In the genomic region with DNA sequence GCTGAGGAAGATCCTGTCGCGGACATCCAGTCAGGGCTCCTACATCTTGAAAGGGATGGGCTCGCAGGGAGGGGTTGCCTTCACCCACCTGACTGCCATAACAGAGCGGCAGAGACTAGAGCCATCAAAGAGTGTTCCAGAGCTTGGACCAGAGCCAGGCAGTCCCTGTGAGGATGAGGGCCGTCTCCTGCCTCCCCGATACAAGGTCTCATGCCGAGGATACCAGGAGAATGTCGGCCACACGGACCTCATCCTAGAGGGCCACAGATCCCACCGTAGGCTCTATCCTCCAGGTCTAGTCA, we compare ENCODE assay signal across 19 mouse cellular contexts.
A peak's percentile ranks its signal among the peaks of the same experiment; 100 is the strongest.
DNase-seq lines count a peak whose midpoint lies in the region; ATAC-seq and TF ChIP-seq lines count a peak whose summit lies in the region.
"Had no signal": no experiment of that assay in that cellular context is flagged by ENCODE, and none has a peak within 500 bp of the region (broad histone marks: within the 10 kb centered on the region; RNA-seq: fewer than 3 reads in every experiment).

No protein-coding gene starts in this region.

- H3K4me3 ChIP-seq in hindbrain, embryonic 14.5 days (replicated peaks; ENCODE audit: low read length): no peak overlapping the region
- H3K4me3 ChIP-seq in hindbrain, postnatal 0 days (ENCODE audit: low read length): no peak overlapping the region
- no peak overlapping the region for H3K4me3 ChIP-seq in neural tube, embryonic 13.5 days
- no peak overlapping the region for H3K4me3 ChIP-seq in forebrain, embryonic 13.5 days
- H3K4me3 ChIP-seq in midbrain, embryonic 15.5 days: no peak overlapping the region
- H3K4me3 ChIP-seq: limb, embryonic 12.5 days; stomach, embryonic 15.5 days had no signal

- no peak overlapping the region for H3K9ac ChIP-seq in hindbrain, embryonic 14.5 days
- no peak overlapping the region for H3K9ac ChIP-seq in hindbrain, postnatal 0 days (replicated peaks; ENCODE audit: low read length)
- H3K9ac ChIP-seq in neural tube, embryonic 13.5 days: no peak overlapping the region
- no peak overlapping the region for H3K9ac ChIP-seq in forebrain, embryonic 13.5 days
- H3K9ac ChIP-seq in midbrain, embryonic 15.5 days: no peak overlapping the region
- H3K9ac ChIP-seq: limb, embryonic 12.5 days; liver, postnatal 0 days; stomach, embryonic 15.5 days had no signal

- no peak for TF ChIP-seq CTCF in hindbrain, postnatal 0 days (IDR thresholded peaks at IDR 0.05; ENCODE audit: low read depth)

- peaks cover 3% of the 10 kb centered on the region; the same call in 1 of the 2 replicates for H3K27me3 ChIP-seq in hindbrain, embryonic 14.5 days (ENCODE audit: control insufficient read depth, insufficient read depth, low read length)
- no peaks in the 10 kb centered on the region for H3K27me3 ChIP-seq in hindbrain, postnatal 0 days (ENCODE audit: insufficient read depth, low read length)
- peaks cover 38% of the 10 kb centered on the region for H3K27me3 ChIP-seq in neural tube, embryonic 13.5 days
- no peaks in the 10 kb centered on the region for H3K27me3 ChIP-seq in forebrain, embryonic 13.5 days
- no peaks in the 10 kb centered on the region for H3K27me3 ChIP-seq in midbrain, embryonic 15.5 days (replicated peaks)

- H3K36me3 ChIP-seq in hindbrain, embryonic 14.5 days (replicated peaks; ENCODE audit: control insufficient read depth, insufficient read depth): no peaks in the 10 kb centered on the region
- H3K36me3 ChIP-seq in hindbrain, postnatal 0 days (ENCODE audit: insufficient read depth, low read length): no peaks in the 10 kb centered on the region
- H3K36me3 ChIP-seq in neural tube, embryonic 13.5 days: no peaks in the 10 kb centered on the region
- H3K36me3 ChIP-seq in forebrain, embryonic 13.5 days (ENCODE audit: poor library complexity, severe bottlenecking): no peaks in the 10 kb centered on the region
- no peaks in the 10 kb centered on the region for H3K36me3 ChIP-seq in midbrain, embryonic 15.5 days (replicated peaks)
- H3K36me3 ChIP-seq: limb, embryonic 12.5 days; stomach, embryonic 15.5 days had no signal

- no peaks in the 10 kb centered on the region for H3K9me3 ChIP-seq in hindbrain, embryonic 14.5 days (ENCODE audit: control insufficient read depth, low read length)
- no peaks in the 10 kb centered on the region for H3K9me3 ChIP-seq in hindbrain, postnatal 0 days (ENCODE audit: low read length)
- H3K9me3 ChIP-seq in neural tube, embryonic 13.5 days: no peaks in the 10 kb centered on the region
- no peaks in the 10 kb centered on the region for H3K9me3 ChIP-seq in forebrain, embryonic 13.5 days (replicated peaks)
- no peaks in the 10 kb centered on the region for H3K9me3 ChIP-seq in midbrain, embryonic 15.5 days
- H3K9me3 ChIP-seq: limb, embryonic 12.5 days; stomach, embryonic 15.5 days had no signal

- ATAC-seq in hindbrain, embryonic 14.5 days (ENCODE audit: low FRiP score): peak; percentile 8; the same call in 1 of the 2 replicates
- ATAC-seq in hindbrain, postnatal 0 days: no peak
- ATAC-seq in neural tube, embryonic 13.5 days (ENCODE audit: low read depth): peak; percentile 66; the same call in 1 of the 2 replicates
- ATAC-seq in forebrain, embryonic 13.5 days: peak; percentile 53
- ATAC-seq in midbrain, embryonic 15.5 days (replicated peaks): peak; percentile 41; the same call in 1 of the 2 replicates
- ATAC-seq: liver, postnatal 0 days had no signal

- 27% methylated on average over 10 of the region's 10 CpGs for WGBS in hindbrain, embryonic 14.5 days
- 26% methylated on average over 10 of the region's 10 CpGs for WGBS in hindbrain, postnatal 0 days
- 33% methylated on average over 10 of the region's 10 CpGs for WGBS in neural tube, embryonic 13.5 days
- 12% methylated on average over 10 of the region's 10 CpGs for WGBS in forebrain, embryonic 13.5 days
- 28% methylated on average over 10 of the region's 10 CpGs for WGBS in midbrain, embryonic 15.5 days

- DNase-seq in hindbrain, embryonic 14.5 days (ENCODE audit: low spot score): no peak
- no peak for DNase-seq in hindbrain, postnatal 0 days (ENCODE audit: low spot score)
- no peak for DNase-seq in neural tube, embryonic 10.5 days (ENCODE audit: extremely low spot score, low spot score)
- DNase-seq in ovary, postnatal 14 days (ENCODE audit: low spot score): no peak
- no peak for DNase-seq in layer of hippocampus, adult 9-10 months (ENCODE audit: low spot score)
- DNase-seq: cerebellum, adult 9-11 months; gastrocnemius, postnatal 36 days; kidney, adult 11 months; liver, postnatal 0 days; lung, postnatal 14 days; thymus, adult 2 months; thymus, postnatal 4 days had no signal

- no peak overlapping the region for H3K27ac ChIP-seq in hindbrain, embryonic 14.5 days
- H3K27ac ChIP-seq in hindbrain, postnatal 0 days: no peak overlapping the region
- no peak overlapping the region for H3K27ac ChIP-seq in neural tube, embryonic 13.5 days (replicated peaks)
- H3K27ac ChIP-seq in forebrain, embryonic 13.5 days: peak overlapping the region; percentile 72
- H3K27ac ChIP-seq in midbrain, embryonic 15.5 days: no peak overlapping the region
- H3K27ac ChIP-seq: kidney, postnatal 0 days; limb, embryonic 12.5 days; stomach, embryonic 15.5 days had no signal

- H3K4me2 ChIP-seq in hindbrain, embryonic 14.5 days (replicated peaks): no peak overlapping the region
- H3K4me2 ChIP-seq in hindbrain, postnatal 0 days (ENCODE audit: low read depth, low read length): no peak overlapping the region
- no peak overlapping the region for H3K4me2 ChIP-seq in neural tube, embryonic 13.5 days
- H3K4me2 ChIP-seq in forebrain, embryonic 13.5 days: peak overlapping the region; percentile 15; the same call in 1 of the 2 replicates
- H3K4me2 ChIP-seq in midbrain, embryonic 15.5 days: no peak overlapping the region
- H3K4me2 ChIP-seq: limb, embryonic 12.5 days; liver, embryonic 11.5 days; stomach, embryonic 15.5 days had no signal

- H3K4me1 ChIP-seq in hindbrain, embryonic 14.5 days (replicated peaks; ENCODE audit: control insufficient read depth, insufficient read depth, low read length): 0 out of 2 replicates have a peak, but pooled peaks cover 9% of the 10 kb centered on the region
- no peaks in the 10 kb centered on the region for H3K4me1 ChIP-seq in hindbrain, postnatal 0 days (ENCODE audit: insufficient read depth, low read length)
- H3K4me1 ChIP-seq in neural tube, embryonic 13.5 days (replicated peaks): peaks cover 24% of the 10 kb centered on the region
- peaks cover 26% of the 10 kb centered on the region for H3K4me1 ChIP-seq in forebrain, embryonic 13.5 days
- peaks cover 12% of the 10 kb centered on the region for H3K4me1 ChIP-seq in midbrain, embryonic 15.5 days
- H3K4me1 ChIP-seq: limb, embryonic 12.5 days; stomach, embryonic 15.5 days had no signal
